Mouse (Mus musculus) thymus, postnatal 10 days (tissue): Measurements from ENCODE around the gene Gpr137b.
"Not testable (repeated sequence)": the region's sequence is repeated elsewhere in the genome, so short reads cannot be mapped to it uniquely, and the experiment has no call there.

ENCODE experiments used
- DNase-seq, 2 experiments: peaks; one replicate each; pipeline ENCODE4 v3.0.0; 2021; ENCODE audit warnings: low spot score in 2 of 2

The Gpr137b gene

GRCm38 (mm10) chr13:13393228-13394095 is at the start of gene Gpr137b:
Gene Gpr137b, minus strand, starts transcription at chr13:13394014.
- not testable (repeated sequence) for DNase-seq

- DNase-seq = not testable (repeated sequence)
Measured at GRCm38 (mm10) chr13:13438112-13438953, 44.5 kb upstream of the Gpr137b start.

- not testable (repeated sequence) for DNase-seq
Measured at GRCm38 (mm10) chr13:13437460-13438015, 43.7 kb upstream of the Gpr137b start, which contains the start of gene Nid1. Gene Nid1, plus strand, starts transcription at chr13:13437551.

- not testable (repeated sequence) for DNase-seq
Measured at GRCm38 (mm10) chr13:13436161-13436560, 42.3 kb upstream of the Gpr137b start.

- DNase-seq = not testable (repeated sequence)
Measured at GRCm38 (mm10) chr13:13423301-13423700, 29.5 kb upstream of the Gpr137b start.

- DNase-seq = not testable (repeated sequence)
Measured at GRCm38 (mm10) chr13:13418859-13419258, 25.0 kb upstream of the Gpr137b start.

GRCm38 (mm10) chr13:13416007-13416337 is 22.2 kb upstream of the Gpr137b start:
- DNase-seq = not testable (repeated sequence)

GRCm38 (mm10) chr13:13415120-13416006 is 21.5 kb upstream of the Gpr137b start:
- DNase-seq = peak in 1 of 2 experiments; percentile 27

- DNase-seq = no peak
Measured at GRCm38 (mm10) chr13:13414206-13414605, 20.4 kb upstream of the Gpr137b start.

GRCm38 (mm10) chr13:13405511-13405910 is 11.7 kb upstream of the Gpr137b start:
- DNase-seq = not testable (repeated sequence)

GRCm38 (mm10) chr13:13404517-13405155 is 10.8 kb upstream of the Gpr137b start:
- DNase-seq = not testable (repeated sequence)

- DNase-seq = not testable (repeated sequence)
Measured at GRCm38 (mm10) chr13:13403839-13404238, 10.0 kb upstream of the Gpr137b start.

- DNase-seq = not testable (repeated sequence)
Measured at GRCm38 (mm10) chr13:13403366-13403765, 9.6 kb upstream of the Gpr137b start.

GRCm38 (mm10) chr13:13402818-13403217 is 9.0 kb upstream of the Gpr137b start:
- DNase-seq = not testable (repeated sequence)

GRCm38 (mm10) chr13:13400851-13401250 is 7.0 kb upstream of the Gpr137b start:
- DNase-seq = not testable (repeated sequence)

- DNase-seq = not testable (repeated sequence)
Measured at GRCm38 (mm10) chr13:13394096-13394395, 232 bp upstream of the Gpr137b start.

- DNase-seq = not testable (repeated sequence)
Measured at GRCm38 (mm10) chr13:13378168-13378859, 15.5 kb downstream of the Gpr137b start.

GRCm38 (mm10) chr13:13377180-13377579 is 16.6 kb downstream of the Gpr137b start:
- DNase-seq = no peak

- not testable (repeated sequence) for DNase-seq
Measured at GRCm38 (mm10) chr13:13373965-13374364, 19.8 kb downstream of the Gpr137b start.

- DNase-seq = not testable (repeated sequence)
Measured at GRCm38 (mm10) chr13:13371436-13371835, 22.4 kb downstream of the Gpr137b start.
